Mouse (Mus musculus) midbrain, postnatal 0 days (tissue): ENCODE data around the gene Mrrf. TPM values are rescaled to one million over a fixed set of nuclear protein-coding genes. Genes with fewer than 3 reads are reported as not detected.

Source experiments
- ATAC-seq: fragments of 200-750 bp; cut with Nextera tagmentation; 2 replicates; pipeline ENCODE4 v1.8.0; 2017; ENCODE audit warnings: moderate number of reproducible peaks, mild to moderate bottlenecking, moderate TSS enrichment, moderate library complexity; ENCODE audit not compliant: low FRiP score
- DNase-seq: peaks from one replicate; pipeline ENCODE4 v3.0.0-alpha.2; 2015; ENCODE audit warnings: low spot score
- H3K27ac ChIP-seq: fragments of 300-500 bp; sonication (generic); 2 replicates; pipeline ENCODE4 v1.5.1; 2014; ENCODE audit warnings: low read depth, mild to moderate bottlenecking, low read length, mixed read lengths
- H3K27me3 ChIP-seq: fragments of 300-500 bp; sonication (generic); 2 replicates; pipeline ENCODE4 v1.6.1; 2014; ENCODE audit warnings: low read length, control low read depth, mixed read lengths; ENCODE audit not compliant: insufficient read depth
- H3K36me3 ChIP-seq: fragments of 300-500 bp; sonication (generic); 2 replicates; pipeline ENCODE4 v1.6.1; 2014; ENCODE audit warnings: low read length, control low read depth, mixed read lengths; ENCODE audit not compliant: insufficient read depth
- H3K4me1 ChIP-seq: fragments of 300-500 bp; sonication (generic); 2 replicates; pipeline ENCODE4 v1.6.1; 2014; ENCODE audit warnings: mild to moderate bottlenecking, control low read depth, antibody characterized with exemption, low read length, mixed read lengths; ENCODE audit not compliant: insufficient read depth
- H3K4me2 ChIP-seq: fragments of 300-500 bp; sonication (generic); 2 replicates; pipeline ENCODE4 v1.6.1; 2014; ENCODE audit warnings: low read depth, mild to moderate bottlenecking, low read length, mixed read lengths; ENCODE audit not compliant: poor library complexity, severe bottlenecking
- H3K4me3 ChIP-seq: fragments of 300-500 bp; sonication (generic); 2 replicates; pipeline ENCODE4 v1.5.1; 2014; ENCODE audit warnings: low read depth, mild to moderate bottlenecking, low read length, moderate library complexity
- H3K9ac ChIP-seq: fragments of 300-500 bp; sonication (generic); replicated peaks from 2 replicates; pipeline ENCODE4 v1.6.1; 2014; ENCODE audit warnings: mild to moderate bottlenecking, low read length, moderate library complexity, mixed read lengths; ENCODE audit not compliant: poor library complexity, severe bottlenecking
- H3K9me3 ChIP-seq: fragments of 300-500 bp; sonication (generic); 2 replicates; pipeline ENCODE4 v1.6.1; 2016; ENCODE audit warnings: low read length, control low read depth
- CTCF ChIP-seq: IDR thresholded peaks from 2 replicates; pipeline ENCODE4 v1.5.1; 2016; ENCODE audit warnings: antibody characterized with exemption, mild to moderate bottlenecking
- WGBS: fragments of 180-500 bp; shearing (Covaris S2); extraction: QIAGEN DNeasy Blood & Tissue Kit; methylation state at CpG from one replicate; pipeline ENCODE4 v1.1.7; 2014; 5-methylcytosine and 5-hydroxymethylcytosine counted together
- polyA plus RNA-seq: library from polyadenylated mRNA; unstranded; fragments of >200 nt; fragmentation: Nextera tagmentation; extraction: Ambion mirVana; gene quantifications from 2 replicates; pipeline ENCODE4 v1.2.1, GENCODE M21; 2015
- total RNA-seq: library from RNA; depleted of rRNA; stranded (reverse); fragments of >200 nt; gene quantifications from 2 replicates; pipeline ENCODE4 v1.2.3, GENCODE M21; 2014

Mrrf gene
- total and polyA plus RNA-seq, 2 experiments from 2014 or later, result 12.2 to 16.8 TPM

DNA sequence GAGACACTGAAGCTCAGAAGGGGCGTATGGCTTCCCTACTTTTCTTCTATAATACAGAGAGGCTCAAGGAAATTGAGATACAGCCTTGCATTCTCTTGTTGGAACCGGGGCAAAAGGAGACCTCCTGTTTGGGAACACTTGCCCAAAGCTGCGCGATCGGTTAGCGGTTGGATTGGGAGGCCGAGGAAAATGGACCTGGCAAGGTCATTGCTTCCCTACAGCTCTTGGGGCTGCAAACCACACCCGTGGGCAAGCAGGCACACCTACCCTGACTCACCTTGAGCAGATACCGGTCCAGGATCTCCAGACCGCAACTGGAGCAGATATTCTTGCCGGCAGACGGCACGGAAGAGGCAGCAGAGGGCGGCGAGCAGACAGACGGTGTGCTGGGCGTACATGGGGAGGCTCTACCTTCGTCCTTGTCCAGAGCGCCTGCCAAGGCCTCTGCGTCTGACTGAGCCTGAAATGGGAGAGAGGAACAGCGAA lies 33.1 kb upstream of the Mrrf start:
- Histone ChIP-seq H3K4me1 (no peaks in the 10 kb centered on the region), H3K9ac (no peak overlapping the region), H3K27me3 (peaks cover 86% of the 10 kb centered on the region), H3K27ac (no peak overlapping the region), H3K4me2 (peak overlapping the region; percentile 31; the same call in 1 of the 2 replicates), H3K9me3 (no peaks in the 10 kb centered on the region), H3K36me3 (no peaks in the 10 kb centered on the region), H3K4me3 (peak overlapping the region; percentile 6; the same call in 1 of the 2 replicates)
- TF ChIP-seq CTCF, result no peak
- WGBS, result 3% methylated on average over 21 of the region's 21 CpGs
- ATAC-seq, result no peak
- DNase-seq, result no peak

DNA sequence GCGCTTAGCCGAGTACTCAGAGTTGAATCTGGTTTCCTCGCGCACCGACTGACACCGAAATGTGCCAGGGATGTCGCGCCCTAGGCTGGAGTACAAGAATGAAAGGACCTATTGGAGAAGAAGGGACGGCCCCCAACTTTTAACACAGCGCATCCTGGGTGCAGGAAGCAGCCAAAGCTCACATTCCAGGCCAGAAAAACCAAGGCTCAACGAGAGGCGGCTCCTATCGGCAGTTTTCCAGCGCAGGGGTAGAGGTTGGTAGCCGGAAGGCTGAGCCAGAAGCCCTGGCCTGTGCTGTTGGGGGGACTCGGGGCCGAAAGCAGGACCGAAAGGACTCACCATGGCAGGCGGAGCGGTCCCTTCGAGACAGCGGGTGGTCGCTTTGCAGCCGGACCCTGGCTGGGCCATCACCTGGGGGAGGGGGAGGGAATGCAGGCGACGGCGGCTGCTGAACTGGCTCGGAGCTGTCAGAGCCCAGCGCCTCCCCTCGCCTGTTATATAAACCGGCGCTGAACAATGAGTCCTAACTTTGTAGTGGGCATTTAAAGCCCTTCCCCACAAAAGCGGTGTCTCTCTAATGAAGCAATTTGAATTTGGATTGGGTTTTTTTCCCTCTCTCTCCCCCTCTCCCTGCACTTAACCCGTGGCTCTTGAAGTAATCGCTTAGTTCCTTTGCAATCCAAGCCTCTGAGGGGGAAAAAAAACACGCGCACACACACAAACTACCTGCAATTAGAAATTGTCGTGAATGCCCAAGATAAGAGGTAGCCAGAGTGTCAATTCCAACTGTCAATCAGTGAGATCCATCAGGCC lies 32.4 kb upstream of the Mrrf start:
- peak overlapping the region; percentile 16; the same call in 1 of the 2 replicates for H3K4me3 ChIP-seq
- H3K9me3 ChIP-seq, result no peaks in the 10 kb centered on the region
- H3K27ac ChIP-seq, result no peak overlapping the region
- no peaks in the 10 kb centered on the region for H3K4me1 ChIP-seq
- WGBS, result under 1% methylated on average over 37 of the region's 38 CpGs
- no peaks in the 10 kb centered on the region for H3K36me3 ChIP-seq
- ATAC-seq (no peak), DNase-seq (no peak)
- no peak for TF ChIP-seq CTCF
- peak overlapping the region; percentile 31 for H3K4me2 ChIP-seq
- peaks cover 80% of the 10 kb centered on the region for H3K27me3 ChIP-seq
- no peak overlapping the region for H3K9ac ChIP-seq

GRCm38 (mm10) chr2:36104436-36104955 lies 31.7 kb upstream of the Mrrf start:
- TF ChIP-seq CTCF, result no peak
- Histone ChIP-seq H3K27me3 (peaks cover 80% of the 10 kb centered on the region), H3K9ac (no peak overlapping the region), H3K4me1 (no peaks in the 10 kb centered on the region), H3K27ac (no peak overlapping the region), H3K36me3 (no peaks in the 10 kb centered on the region), H3K9me3 (no peaks in the 10 kb centered on the region), H3K4me3 (peak overlapping the region; percentile 29), H3K4me2 (peak overlapping the region; percentile 50)
- ATAC-seq (no peak), DNase-seq (no peak)
- WGBS, result under 1% methylated on average over 32 of the region's 32 CpGs

GRCm38 (mm10) chr2:36104956-36105741 lies 31.0 kb upstream of the Mrrf start, which contains the start of gene Lhx6:
Gene Lhx6 (minus strand): TSS chr2:36105408.
- Histone ChIP-seq H3K9ac (no peak within 1 kb of the TSS), H3K27ac (no peak within 1 kb of the TSS), H3K36me3 (no peaks in the 10 kb centered on the region), H3K9me3 (no peaks in the 10 kb centered on the region), H3K27me3 (peaks cover 77% of the 10 kb centered on the region), H3K4me1 (no peaks in the 10 kb centered on the region), H3K4me3 (peak within 1 kb of the TSS; percentile 29), H3K4me2 (peak within 1 kb of the TSS; percentile 50)
- DNase-seq (no peak), ATAC-seq (no peak)
- 1% methylated on average over 40 of the region's 58 CpGs for WGBS
- TF ChIP-seq CTCF, result no peak

DNA sequence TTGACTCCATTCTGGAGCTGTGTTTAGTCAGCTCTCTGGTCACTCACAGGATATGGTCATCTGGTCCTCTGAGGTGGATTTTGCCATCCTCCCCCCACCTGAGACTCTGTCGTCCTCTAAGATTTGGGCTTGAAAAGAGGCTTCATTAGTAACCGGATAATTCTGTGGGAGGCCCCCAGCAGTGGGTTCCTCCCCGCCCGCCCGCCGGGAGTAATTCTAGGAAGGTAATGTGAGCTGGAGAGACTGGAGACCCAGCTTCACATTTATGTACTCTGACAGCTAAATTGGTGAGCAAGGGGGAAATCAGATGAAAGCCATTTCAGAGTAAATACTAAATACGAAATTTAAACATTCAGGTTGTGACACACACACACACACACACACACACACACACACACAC lies 27.6 kb upstream of the Mrrf start:
- H3K9ac ChIP-seq, result no peak overlapping the region
- no peaks in the 10 kb centered on the region for H3K36me3 ChIP-seq
- no peak for TF ChIP-seq CTCF
- 9% methylated on average over 7 of the region's 7 CpGs for WGBS
- no peak overlapping the region for H3K27ac ChIP-seq
- no peak for DNase-seq
- H3K27me3 ChIP-seq, result peaks cover 42% of the 10 kb centered on the region
- H3K4me1 ChIP-seq, result no peaks in the 10 kb centered on the region
- no peak overlapping the region for H3K4me3 ChIP-seq
- H3K9me3 ChIP-seq, result no peaks in the 10 kb centered on the region
- ATAC-seq, result no peak
- H3K4me2 ChIP-seq, result no peak overlapping the region
